Mouse (Mus musculus): Measurements from ENCODE around the gene Abcc1.

DNA sequence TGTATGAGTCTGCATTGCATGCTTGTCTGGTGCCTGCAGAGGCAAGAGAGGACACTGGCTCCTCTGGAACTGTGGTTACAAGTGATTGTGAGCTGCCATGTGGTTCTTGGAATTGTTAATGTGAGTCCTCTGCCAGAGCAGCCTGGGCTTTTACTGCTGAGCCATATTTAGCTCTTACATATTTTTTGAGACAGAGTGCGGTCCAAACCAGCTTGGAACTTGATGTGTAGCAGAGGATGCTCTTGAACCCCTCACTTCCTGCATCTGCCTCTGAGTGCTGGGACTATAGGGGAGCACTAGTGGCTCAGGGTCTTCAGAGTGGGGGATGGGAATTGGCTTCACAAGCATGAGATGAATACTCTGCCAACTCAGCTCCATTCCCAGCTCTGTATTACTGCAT, 10.0 kb downstream of the Abcc1 start:
- TF ChIP-seq CTCF (conservative IDR thresholded peaks at IDR 0.05; ENCODE audit: low read length), result no peak
- TF ChIP-seq NANOG (IDR thresholded peaks at IDR 0.05; ENCODE audit: borderline replicate concordance, low read length), result no peak
